Mouse (Mus musculus) frontal cortex, postnatal 36 days (tissue): Measurements from ENCODE around the gene Usp30.

Experiments used
- DNase-seq, 2 experiments: peaks; one replicate each; pipeline ENCODE4 v3.0.0; 2022; ENCODE audit warnings: low spot score in 2 of 2

Usp30 gene

GRCm38 (mm10) chr5:114066601-114067000, 1.3 kb downstream of the Usp30 start:
- no peak for DNase-seq

DNA sequence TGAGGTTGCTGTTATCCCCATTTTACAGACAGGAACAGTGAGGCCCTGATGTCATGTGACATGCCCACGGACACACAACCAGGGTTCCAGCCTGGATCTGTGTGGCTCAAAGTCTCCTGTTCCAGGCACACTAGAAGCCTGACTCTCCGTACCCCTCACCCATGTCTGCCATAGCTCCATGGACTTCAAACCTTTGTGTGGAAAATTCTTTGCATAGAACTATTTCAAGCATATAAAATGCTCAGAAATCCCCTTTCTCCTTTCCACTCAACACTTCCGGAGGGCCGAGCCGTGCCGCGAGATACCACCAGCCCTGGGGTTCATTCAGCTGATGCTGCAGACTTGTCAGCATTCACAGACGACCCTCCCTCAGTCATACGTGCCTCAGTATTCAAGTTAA, 2.3 kb downstream of the Usp30 start:
- no peak for DNase-seq

- DNase-seq, result no peak
These were observed 2.7 kb downstream of the Usp30 start for GRCm38 (mm10) chr5:114067982-114068381.

- DNase-seq, result no peak
These were observed 5.6 kb downstream of the Usp30 start for GRCm38 (mm10) chr5:114070858-114071257.

DNA sequence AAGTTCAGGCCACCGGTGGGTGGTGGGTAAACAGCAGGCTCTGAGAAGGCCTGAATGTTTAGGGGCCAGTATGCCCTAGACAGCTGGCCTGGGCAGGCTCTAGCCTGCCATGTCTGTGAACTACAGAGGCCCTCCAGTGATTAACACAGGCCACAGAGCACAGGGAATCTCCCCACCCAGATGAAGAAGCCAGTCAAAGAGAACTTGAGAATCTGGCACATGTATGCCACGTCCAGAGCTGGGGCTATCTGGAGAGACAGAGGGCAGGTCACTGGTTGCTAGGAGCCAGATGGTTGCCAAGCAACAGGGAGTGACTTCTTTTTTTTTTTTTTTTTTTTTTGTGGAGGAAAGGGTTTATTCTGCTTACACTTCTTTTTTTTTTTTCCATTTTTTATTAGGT, 7.0 kb downstream of the Usp30 start:
- DNase-seq, result no peak

GRCm38 (mm10) chr5:114077009-114077408, 11.7 kb downstream of the Usp30 start:
- DNase-seq, result no peak

GRCm38 (mm10) chr5:114085501-114085900, 20.2 kb downstream of the Usp30 start:
- no peak for DNase-seq

GRCm38 (mm10) chr5:114087875-114088480, 22.7 kb downstream of the Usp30 start:
- DNase-seq, result peak; percentile 28 to 62

DNA sequence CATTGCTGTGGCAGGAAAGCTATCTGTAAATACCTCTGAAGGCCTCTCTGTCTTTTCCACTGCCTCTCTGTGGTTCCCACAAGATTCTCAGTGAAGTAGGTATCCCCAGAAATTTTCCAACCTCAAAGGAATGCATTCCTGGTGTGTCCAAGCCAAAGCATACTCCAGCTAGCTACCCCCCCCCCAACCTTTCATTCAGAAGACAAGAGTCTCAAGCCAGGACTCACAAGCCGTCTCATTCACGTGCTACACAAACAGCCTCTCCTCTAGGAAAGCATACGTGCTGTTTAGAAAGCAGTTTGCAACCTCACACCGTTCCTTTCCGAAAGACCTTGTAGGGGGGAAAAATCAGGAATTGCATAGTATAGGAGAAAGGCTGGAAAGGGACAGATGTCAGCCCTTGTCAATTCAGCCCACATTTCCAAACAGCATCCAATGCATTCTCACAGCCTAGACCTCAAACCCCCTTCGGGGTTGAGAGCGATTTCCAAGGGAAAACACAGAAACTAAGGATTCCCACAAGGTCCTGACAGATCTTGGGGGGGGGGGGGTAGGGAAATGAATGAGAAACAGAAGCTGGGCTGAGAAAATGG, 25.3 kb downstream of the Usp30 start:
- DNase-seq, result no peak

DNA sequence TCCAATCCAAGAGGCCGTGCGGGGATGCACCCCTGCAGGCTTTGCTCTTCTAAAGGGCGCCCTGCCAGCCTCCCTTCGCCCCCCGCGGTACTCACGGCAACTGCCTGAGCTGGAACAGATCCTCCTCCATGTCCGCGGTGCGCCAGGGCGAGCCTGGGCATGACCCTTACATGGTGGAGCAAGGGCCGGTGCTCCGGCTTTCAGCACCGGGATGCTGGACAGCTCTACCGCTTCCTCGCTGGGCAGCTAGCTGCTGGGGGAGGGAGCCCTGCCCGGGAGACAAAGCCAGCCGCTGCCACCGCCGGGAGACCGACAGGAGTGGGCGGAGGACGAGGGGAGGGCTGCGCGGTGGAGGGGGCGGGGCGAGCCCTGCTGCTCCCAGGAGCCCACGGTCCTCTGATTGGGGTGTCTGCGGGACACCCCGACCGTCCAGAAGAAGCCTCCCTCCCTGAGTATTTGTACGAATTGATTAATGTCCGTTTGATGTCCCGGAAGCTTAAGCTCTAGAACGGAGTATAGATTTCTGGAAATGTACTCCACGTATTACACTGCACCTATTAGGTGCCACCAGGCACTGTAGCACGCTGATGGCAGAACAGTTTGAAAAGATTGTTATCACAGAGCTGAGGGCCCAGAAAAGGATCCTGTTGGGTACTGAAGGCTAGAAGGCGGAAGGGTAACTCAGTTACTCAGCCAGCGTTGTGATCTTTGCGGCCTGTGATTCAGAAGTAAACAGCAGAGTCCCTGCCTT, 26.0 kb downstream of the Usp30 start, which contains the start of gene Svop:
TSS of gene Svop (minus strand) at position 514 of the 751 bp plus-strand sequence.
- peak; percentile 75 to 84 for DNase-seq

GRCm38 (mm10) chr5:114099709-114100389, 34.6 kb downstream of the Usp30 start:
- peak; percentile 96 to 97 for DNase-seq

DNA sequence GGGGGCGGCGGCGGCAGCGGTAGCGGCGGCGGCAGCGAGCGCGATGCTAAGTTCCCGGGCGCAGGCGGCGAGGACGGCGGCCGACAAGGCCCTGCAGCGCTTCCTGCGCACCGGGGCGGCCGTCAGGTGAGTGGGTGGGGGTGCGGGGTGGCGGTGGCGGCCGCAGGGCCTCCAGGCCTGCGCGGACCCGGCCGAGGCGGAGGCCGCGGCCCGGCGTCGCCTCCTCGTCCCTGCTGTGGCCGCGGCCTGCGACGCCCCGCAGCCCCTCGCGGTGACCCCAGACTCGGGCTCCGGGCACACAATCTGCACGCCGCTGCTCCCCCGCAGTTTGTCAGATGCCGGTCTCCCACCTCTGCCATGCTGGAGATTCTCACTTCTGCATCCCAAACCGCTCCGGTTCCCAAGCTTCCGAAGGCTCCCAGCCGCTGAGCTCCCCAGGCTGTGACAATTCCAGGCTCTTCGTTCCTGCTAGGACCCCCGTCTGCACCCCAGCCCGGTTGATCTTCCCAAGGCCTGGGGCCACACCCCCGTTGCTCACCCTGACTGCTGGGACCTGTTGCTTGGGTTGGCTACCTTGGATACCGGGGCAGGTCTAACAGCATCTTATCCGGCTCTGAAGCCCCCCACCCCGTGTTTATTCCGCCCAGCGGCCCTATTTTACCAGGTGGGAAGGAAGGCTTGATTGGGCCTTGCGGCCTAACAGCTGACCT, 35.3 kb downstream of the Usp30 start:
- no peak for DNase-seq

DNA sequence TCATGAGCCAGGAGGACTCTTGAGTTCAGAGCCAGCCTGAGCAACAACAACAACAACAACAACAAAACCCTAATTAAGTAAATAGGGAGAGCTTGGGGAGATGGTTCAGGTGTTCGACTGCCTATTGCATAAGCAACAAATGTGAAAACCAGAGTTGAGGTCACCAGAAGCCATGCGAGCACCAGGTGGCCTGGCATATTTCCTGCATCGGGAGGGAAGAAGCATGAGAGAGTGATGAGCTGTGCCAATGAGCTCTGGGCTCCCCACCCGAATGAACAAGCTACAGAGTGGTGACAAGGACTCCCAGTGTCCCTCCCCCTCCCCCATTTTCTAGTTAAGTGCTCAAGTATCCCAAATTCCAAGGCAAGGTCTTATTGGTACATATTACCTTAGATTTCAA, 36.6 kb downstream of the Usp30 start:
- DNase-seq, result no peak

DNA sequence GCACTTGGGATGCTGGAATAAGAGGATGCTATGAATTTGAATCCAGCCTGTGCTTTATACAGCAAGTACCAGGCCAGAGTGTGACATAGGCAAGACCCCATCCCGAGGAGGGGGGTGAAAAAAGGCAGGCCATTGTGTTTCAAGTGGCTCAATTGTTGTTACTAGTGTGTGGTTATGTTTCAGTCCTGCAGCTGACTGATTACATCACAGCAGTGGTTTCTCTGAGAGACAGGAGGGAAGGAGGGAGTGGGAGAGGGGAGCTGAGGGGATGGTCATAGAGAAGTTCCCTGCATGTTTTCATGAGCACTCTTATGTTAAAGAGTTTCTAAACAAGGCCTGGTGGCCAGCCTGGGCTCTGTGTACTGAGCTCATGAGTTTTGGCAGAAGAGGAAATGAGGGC, 37.5 kb downstream of the Usp30 start:
- DNase-seq, result no peak

DNA sequence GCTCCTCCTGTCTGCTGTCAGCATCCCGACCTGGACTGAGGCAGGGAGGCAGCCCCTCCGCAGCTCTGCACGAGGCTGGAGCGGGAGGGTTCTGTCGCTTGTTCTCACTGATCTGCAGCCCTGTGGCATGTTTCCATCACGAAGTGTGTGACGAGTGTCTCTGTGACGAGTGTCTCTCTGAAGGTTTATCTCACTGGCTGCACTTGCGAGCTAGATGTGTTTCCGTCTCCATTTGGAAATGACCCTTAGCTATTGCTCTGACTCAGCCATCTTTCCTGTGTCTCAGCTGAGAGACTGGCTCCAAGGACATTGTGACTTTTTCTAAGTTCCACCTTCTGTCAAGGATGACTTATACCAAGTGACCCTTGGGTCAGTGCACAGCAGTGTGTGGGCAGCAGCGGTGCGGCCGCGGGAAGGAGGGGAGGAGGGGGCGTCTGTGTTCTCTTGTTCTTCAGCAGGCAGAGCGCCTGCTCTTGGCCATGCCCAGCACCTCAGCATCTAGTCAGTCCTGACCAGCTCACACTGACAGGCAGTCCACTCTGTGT, 41.2 kb downstream of the Usp30 start:
- no peak for DNase-seq

DNA sequence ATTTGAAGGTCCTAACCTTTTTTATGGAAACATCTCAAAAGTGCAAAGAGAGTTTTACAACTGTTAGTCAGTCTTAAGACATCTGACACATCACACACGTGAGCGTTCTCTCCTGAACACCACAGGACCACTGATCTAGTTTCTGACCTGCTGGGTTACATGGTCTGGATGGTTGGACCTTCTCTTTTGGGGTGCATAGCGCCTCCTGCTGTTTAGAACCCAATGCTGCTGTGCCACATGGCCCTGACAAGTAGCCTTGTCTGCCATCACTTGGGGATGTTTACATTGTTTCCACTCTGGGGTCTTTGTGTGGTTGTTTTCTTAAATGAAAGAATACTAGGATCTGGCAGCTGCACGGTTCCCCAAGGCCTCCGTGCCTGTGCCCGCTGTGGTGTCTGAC, 48.1 kb downstream of the Usp30 start:
- DNase-seq, result no peak

GRCm38 (mm10) chr5:114115030-114115429, 49.8 kb downstream of the Usp30 start:
- DNase-seq, result no peak

DNA sequence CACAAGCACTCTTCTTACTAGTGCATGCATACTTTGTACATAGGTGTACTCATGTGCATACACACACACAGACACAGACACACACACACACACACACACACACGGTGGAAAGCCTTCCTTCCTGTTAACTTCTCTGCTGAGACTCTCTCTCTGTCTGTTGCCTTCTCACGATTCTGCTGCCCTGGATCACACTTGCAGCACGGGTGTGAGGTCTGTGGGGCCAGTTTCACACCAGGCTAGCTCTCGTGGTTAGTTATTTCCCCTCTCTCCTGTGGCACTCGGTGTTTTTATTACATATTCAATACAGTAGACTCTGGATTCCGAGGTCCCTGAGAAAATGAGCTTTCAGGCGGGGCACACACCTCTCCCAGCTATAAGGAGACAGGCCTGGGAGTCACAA, 51.3 kb downstream of the Usp30 start:
- DNase-seq, result no peak

- DNase-seq, result no peak
These were observed 54.5 kb downstream of the Usp30 start for GRCm38 (mm10) chr5:114119806-114120205.

GRCm38 (mm10) chr5:114126008-114126407, 60.7 kb downstream of the Usp30 start:
- no peak for DNase-seq

DNA sequence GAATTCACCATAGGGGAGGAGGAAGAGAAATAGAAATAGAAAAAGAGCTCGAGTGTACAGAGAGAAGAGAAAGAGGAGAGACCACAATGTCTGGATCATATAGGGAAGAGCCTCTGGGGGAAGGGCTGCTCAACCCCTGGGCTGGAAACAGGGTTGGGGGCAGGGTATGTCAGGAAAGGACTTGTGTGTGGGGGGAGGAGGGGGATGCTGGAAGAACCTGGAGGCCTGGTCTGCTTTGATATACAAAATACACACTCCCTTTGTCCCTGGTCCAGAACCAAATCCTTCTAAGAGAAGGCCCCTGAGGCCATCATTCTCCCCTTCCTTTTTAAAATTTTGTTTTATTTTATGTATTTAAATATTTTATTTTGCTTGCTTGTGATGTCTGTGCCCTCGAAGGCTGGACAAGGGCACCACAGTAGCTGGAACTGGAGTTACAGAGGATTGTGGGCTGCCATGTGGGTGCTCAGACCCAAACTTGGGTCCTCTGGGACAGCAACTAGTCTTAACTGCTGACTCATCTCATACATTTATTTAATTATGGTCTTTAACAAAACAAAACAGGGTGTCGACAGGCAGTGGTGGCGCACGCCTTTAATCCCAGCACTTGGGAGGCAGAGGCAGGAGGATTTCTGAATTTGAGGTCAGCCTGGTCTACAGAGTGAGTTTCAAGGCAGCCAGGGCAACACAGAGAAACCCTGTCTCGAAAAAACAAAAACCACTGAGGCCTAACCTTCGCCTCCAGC, 61.4 kb downstream of the Usp30 start:
- DNase-seq, result no peak
